Mouse (Mus musculus) left cerebral cortex, postnatal 14 days (tissue): ENCODE measurements around the gene Tapbpl. TPM values are rescaled to one million over a fixed set of nuclear protein-coding genes. Genes with fewer than 3 reads are reported as not detected.

ENCODE experiments used
- microRNA-seq, 2 experiments: library from miRNA; unstranded; fragments of <30 nt; microRNA quantifications; one replicate each; pipeline ENCODE4 v1.2.0; 2022
- total RNA-seq, 2 experiments: library from RNA; stranded (reverse); gene quantifications; 2 replicates each; pipeline ENCODE4 v1.2.3; 2021

Tapbpl gene
- total RNA-seq, 2 experiments from 2014 or later = 2.0 to 2.9 TPM

Small RNAs within 50 kb of the gene (microRNA-seq; reads per million reads assigned to microRNA genes)
- gene Mir3098 = 1.1 to 1.7 reads per million in 2 experiments
- gene Mir8113 = 0 reads per million in 2 experiments

Other genes starting within 250 kb of the Tapbpl start
- gene Pianp, start 235.2 kb downstream of the Tapbpl start, total RNA-seq = 100 to 1,000 TPM; 130 to 142 TPM
- gene Zfp384, start 222.7 kb downstream of the Tapbpl start, total RNA-seq = 10 to 100 TPM; 41.7 to 42.6 TPM
- gene Ing4, start 192.1 kb downstream of the Tapbpl start, total RNA-seq = 10 to 100 TPM; 60.8 to 61.1 TPM
- gene Acrbp, start 182.2 kb downstream of the Tapbpl start, total RNA-seq = 1 to 10 TPM; 5.7 to 9.0 TPM
- gene Lpar5, start 163.9 kb downstream of the Tapbpl start, total RNA-seq = under 1 TPM; 0.40 to 0.66 TPM
- gene Chd4, start 135.9 kb downstream of the Tapbpl start, total RNA-seq = 100 to 1,000 TPM; 157 TPM
- 10 to 100 TPM; 28.8 to 32.3 TPM for gene Nop2, start 100.0 kb downstream of the Tapbpl start, total RNA-seq
- 10 to 100 TPM; 51.9 to 57.4 TPM for gene Iffo1, start 86.6 kb downstream of the Tapbpl start, total RNA-seq
- 1,000 to 10,000 TPM; 2,273 to 2,303 TPM for gene Gapdh, start 65.4 kb downstream of the Tapbpl start, total RNA-seq
- 10 to 100 TPM; 23.5 to 29.6 TPM for gene Ncapd2, start 40.2 kb downstream of the Tapbpl start, total RNA-seq
- gene Mrpl51, start 40.1 kb downstream of the Tapbpl start, total RNA-seq = 10 to 100 TPM; 62.6 to 72.8 TPM
- 10 to 100 TPM; 46.0 to 46.6 TPM for gene Vamp1, start 16.3 kb downstream of the Tapbpl start, total RNA-seq
- not detected for gene Cd27, start 5.2 kb upstream of the Tapbpl start, total RNA-seq
- gene Tuba3a, start 54.2 kb upstream of the Tapbpl start, total RNA-seq = not detected
- gene Ltbr, start 82.0 kb upstream of the Tapbpl start, total RNA-seq = 1 to 10 TPM; 8.8 to 9.3 TPM
- 1 to 10 TPM; 2.9 TPM for gene Scnn1a, start 88.8 kb upstream of the Tapbpl start, total RNA-seq
- gene Tnfrsf1a, start 117.5 kb upstream of the Tapbpl start, total RNA-seq = 10 to 100 TPM; 11.5 to 12.3 TPM
- under 1 TPM; 0.13 to 0.30 TPM for gene Plekhg6, start 148.9 kb upstream of the Tapbpl start, total RNA-seq